Mouse (Mus musculus) T-helper 17 cell (primary cell): ENCODE measurements at regions not wholly inside any gene's neighbourhood (a gene's known extent, or its start where the extent isn't known, plus 50 kb on each side); places are given as distances from the start of the nearest gene placed in this dataset.

ENCODE experiments used
- in situ Hi-C, 2 experiments: fragments of 300-600 bp; cut with MboI, MseI; formaldehyde crosslinking; loops; 1 replicate in 1 of 2; 2 replicates in 1 of 2; pipeline ENCODE4 v1.15.1; 2025; ENCODE audit warnings: high pct_unique_total_duplicates in 2 of 2

DNA sequence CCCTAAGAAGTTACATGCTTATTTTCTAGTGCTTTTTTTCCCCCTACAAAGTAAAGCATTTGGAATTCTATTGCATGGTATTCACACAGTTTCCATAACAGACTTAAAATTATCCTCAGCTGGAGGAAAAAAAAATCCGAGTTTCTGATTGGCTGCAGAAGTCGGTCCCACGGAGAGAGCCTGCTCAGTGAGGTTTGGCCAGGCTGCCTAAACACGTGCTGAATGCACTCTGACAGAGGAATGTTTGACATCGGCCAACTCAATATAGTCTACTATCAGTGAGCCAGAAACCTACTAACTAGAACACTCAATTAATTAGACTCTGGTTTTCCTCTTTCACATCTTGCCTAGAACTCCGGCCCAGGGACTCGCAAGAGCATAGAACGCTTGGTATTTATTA, 204.9 kb downstream of the Rab11fip2 start:
- in situ Hi-C loops, result no loop called here

DNA sequence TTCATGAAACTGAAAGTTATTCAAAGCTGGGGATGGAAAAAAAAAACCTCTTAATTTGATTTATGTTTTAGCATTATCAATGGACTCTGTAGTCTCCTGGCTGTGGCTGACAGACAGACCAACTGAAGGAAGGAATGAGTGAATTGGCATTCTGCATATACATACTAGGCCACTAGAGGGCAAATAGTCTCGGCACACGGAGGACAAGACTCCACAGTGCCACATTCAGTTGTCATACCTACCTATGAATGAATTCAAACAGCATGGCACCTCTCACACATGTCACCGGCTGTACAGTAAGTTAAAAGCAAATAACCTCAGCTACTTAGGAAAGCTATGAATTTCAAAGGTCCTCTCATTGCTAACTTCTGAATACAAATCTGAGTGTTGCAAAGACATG, 200.5 kb downstream of the Rab11fip2 start:
- in situ Hi-C loops, result loop anchor here (5.0 to 10.0 kb wide), 2 partner anchors 298 to 404 kb away; no protein-coding TSS in a partner anchor

DNA sequence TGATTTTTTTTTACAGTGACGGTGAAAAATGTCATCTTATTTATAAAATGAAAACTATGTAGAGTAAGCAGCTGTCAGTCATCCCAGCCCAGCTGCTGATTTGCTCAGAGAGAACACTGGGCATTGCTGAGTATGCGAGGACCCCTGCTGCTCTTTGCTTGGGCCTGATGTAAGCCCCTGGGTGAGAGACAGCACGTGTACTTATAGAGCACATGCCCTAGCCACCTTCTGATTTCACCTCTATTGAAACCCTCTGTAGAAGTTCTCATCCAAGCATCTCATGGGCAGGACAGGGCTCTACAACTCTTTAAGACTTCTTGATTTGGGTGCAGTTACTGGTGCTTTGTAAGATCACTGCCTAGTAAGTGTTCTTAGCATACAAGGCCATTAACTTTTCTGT, 182.2 kb downstream of the Rab11fip2 start:
- in situ Hi-C loops, result no loop called here

DNA sequence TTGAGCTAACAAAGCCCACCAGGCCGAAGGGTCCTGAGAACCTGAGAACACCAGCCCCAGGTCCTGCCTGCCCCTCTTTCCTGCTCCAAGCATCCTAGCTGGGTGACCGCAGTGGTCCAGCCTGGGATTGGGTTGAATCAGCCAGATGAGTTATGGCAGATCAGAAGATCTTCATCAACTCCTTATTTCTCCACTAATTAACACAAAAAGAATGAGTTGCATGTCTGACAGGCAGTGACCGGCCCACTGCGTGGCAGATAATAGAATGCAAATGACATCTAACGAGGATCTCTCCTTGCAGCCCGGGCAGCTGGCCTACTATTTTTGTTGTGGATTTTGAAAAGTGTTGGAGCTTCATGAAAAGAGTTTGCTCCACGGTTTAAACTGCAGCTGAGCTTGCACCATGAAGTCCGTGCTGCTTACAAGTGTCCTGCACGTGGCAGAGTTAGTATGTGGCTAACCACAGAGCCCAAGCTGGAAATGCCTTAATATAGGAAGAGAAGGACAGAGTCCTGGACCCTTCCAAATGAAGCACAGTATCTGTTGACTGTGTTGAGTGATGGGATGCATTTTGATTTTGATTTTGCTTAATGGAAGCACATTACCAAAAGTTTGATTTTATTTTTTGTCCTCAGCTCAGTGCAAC, 158.9 kb downstream of the Rab11fip2 start:
- in situ Hi-C loops, result no loop called here

DNA sequence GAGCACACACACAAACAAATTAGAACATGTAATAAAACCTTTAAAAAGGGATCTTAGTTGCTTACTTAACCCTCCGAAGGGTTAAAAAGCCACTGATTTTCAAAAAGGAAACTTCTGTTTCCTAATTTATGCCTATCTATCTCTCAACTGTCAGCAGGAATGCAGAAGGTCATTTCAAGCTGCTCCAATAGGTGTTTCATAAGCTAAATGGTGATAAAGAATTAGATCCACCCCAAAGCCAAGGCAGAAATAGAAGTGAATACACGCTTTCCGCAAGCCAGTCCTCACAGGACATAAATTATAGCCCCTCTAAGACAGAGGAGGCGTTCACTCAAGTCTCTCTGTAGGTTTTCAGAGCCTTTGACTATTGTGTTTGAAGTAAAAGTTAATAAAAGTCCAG, 112.2 kb downstream of the Rab11fip2 start:
- in situ Hi-C loops, result no loop called here

DNA sequence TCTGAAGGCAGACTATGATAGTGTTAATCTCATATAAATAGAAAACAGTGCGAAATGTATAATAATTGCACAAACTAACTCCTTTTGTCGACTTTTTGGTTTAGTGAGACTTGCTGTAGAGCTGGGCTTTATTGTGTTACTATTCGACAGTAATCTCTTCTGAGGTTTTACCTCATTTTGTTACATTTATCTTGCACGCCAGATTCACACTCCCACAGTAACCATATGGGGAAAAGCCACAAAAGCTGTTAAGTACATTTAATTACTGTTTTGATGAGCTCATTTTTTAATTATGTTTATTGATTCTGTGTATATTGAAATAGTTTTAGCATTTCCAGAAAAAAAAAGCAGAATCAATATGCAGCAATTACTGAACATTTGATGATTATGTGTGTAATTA, 106.3 kb downstream of the Rab11fip2 start:
- in situ Hi-C loops, result no loop called here

DNA sequence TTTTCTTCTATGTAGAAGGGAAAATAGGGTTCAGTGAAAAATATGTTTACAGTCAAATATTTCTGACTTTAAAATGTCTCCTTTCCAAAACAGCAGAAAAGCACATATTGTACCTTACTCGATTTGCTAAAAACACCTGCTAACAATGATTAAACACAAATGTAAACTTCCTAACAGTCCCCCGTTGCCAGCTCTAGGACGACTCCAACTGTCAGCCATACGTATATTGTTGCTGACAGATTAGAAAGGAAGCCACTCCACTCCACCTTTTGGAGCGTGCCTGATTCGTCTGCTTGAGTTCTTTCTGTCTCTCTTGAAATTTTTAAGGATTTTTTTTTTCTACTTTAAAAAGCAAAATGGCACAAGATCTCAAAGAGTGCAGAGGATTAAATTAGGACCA, 105.8 kb downstream of the Rab11fip2 start:
- in situ Hi-C loops, result no loop called here

DNA sequence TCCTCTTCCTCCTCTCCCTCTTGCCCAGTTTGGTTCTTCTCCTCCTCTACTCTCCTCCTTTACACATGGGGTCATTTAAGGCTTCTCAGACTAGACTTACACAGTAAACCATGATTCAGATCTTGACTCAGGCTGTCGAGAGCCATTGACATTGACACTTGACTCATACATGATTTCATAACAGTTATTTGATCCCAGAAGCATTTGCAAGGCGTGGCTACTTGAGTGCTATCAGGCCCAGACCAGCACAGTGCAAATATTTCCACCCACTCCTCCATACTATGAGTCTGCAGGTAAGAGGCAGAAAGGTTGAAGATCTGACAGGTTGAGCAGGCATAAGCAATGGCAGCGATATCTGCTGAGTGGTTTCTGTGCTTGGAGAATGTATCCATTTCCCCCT, 99.2 kb downstream of the Rab11fip2 start:
- in situ Hi-C loops, result loop anchor here in 1 of 2 experiments (5.0 kb wide), 1 partner anchor 42 kb away; no protein-coding TSS in a partner anchor

DNA sequence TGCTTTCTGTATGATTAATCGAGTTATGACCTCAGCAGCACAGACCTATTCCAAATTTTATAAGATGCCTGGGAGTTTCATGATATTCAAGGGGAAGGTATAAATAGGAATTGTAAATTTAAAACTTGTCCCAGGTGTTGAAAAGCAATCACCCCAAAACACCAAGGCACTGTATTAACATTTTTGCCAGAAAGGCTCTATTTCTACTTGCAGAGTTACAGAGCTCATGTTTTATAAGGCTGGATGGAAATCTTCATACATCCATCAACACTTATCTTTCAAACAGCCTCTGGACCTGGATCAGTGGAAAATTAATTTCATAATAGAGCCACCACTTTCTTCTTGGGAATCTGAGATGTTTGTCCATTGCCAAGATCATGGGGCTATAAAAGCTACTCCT, 96.6 kb downstream of the Rab11fip2 start:
- in situ Hi-C loops, result no loop called here

DNA sequence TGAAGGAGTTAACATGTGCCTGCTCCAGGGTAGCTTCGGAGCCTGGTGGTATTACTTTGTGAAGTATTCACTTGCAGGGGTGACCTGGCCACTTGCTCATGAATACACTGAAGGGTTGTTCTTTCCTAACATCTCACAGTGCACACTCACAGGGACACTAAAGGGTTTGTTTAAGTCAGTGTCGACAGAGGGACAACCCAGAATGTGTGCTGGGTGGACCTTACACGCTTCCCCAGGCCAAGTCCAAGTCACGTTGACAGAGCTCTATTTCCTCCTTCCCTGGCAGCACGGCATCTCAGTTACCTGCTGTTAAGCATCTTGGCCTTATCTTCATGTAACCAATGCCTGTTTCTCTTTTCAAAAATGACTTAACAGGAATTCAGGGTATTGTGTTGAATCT, 92.8 kb downstream of the Rab11fip2 start:
- in situ Hi-C loops, result no loop called here

DNA sequence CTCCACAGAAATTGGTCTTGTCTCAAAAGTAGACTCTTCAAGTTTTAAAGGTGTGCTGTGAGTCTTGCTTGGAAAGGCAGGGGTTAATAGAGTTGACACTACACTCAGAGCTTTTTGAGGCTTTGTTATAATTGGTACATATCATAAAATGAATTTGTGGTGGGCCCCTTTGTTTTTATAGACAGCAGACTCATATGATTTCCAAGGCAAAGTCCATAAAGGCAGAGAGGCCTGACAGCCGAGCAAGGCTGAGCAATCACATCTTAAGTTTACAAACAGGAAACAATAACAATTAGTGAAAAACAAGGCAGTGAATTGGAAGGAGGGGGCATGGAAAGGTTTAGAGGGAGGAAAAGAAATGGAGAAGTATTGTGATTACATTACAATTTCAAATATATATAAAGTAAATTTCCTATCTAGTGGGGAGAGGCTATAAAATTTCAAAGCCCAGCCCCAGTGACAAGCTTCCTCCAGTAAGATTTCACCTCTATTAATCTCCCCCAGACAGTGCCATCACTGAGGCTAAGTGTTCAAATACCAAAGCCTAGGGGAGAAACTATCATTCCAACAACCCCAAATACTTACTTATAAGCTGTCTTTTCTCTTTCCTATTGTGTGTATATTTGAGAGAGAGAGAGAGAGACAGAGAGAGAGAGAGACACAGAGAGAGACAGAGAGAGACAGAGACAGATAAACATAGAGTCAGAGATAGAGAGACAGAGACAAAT, 91.3 kb downstream of the Rab11fip2 start:
- in situ Hi-C loops, result no loop called here
